Mouse (Mus musculus) natural killer cell, adult 2 months (primary cell): ENCODE data around the gene Sema4d.

Experiments used
- DNase-seq, 2 experiments: peaks; one replicate each; pipeline ENCODE4 v3.0.0; 2022; ENCODE audit warnings: low spot score in 2 of 2

The Sema4d gene

DNA sequence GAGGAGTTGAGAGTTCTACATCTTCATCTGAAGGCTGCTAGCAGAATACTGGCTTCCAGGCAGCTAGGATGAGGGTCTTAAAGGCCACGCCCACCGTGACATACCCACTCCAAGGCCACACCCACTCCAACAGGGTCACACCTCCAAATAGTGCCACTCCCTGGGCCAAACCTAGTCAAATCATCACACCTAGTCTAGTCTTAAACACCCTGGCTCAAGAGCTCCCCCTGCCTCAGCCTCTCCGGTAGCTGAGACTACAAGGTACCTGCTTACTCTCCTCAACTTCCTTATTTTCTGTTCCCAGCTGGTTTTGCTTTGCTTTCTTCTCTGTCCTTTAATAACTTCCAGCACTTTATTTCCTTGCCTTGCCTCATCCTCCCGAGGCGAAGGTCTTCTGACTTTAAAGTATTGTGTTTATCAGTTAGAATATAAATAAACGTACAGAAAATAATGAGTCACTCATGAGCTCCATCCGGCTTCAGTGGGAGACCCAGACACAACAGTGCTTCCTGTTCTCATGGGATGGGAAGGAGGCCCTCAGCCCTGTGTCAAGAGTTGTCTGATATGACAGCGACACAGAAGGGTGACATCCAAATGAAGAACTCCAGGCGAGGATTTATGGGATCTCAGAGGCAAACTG lies 22.4 kb upstream of the Sema4d start:
- DNase-seq, result peak; percentile 73 to 87

DNA sequence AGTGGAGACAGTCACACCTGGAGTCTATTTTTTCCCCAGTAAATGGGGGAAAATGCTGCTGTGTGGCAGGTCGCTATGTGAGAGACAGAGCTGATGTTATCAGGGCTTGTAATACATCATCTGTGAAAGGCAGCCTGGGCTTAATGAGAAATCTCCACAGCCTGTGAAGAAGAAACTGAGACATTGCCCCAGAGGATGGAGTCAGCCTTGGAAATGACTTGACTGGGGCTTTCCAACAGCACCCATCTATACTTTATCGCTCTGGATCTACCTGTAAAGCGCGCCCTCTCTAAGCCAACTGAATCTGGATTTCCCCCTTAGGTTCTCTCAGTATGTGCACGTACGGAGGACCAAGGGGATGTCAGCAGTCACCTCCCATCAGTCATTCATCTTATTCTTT lies 21.1 kb upstream of the Sema4d start:
- DNase-seq, result peak in 1 of 2 experiments; percentile 16

- peak; percentile 87 to 88 for DNase-seq
Measured at GRCm38 (mm10) chr13:51813621-51814615, 20.4 kb upstream of the Sema4d start.

- no peak for DNase-seq
Measured at GRCm38 (mm10) chr13:51808141-51808540, 14.6 kb upstream of the Sema4d start.

DNA sequence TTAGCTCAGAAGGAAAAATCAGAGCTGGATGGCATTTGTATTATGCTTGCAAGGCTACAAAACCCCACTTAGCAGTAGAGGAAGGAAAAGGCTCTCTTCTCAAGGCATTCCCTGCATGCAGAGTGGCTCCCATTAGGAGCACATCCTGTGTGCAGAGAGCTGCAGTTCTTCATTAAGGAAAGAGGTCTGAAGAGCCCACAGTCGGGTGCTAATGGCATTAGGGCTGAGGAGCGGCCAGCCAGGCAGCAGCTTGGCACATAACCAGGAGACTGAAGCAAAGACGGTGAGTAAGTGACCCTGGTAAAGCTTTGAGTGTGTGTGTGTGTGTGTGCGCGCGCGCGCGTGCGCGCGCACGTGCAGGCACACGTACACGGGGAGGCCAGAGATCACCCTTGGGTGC lies 12.7 kb upstream of the Sema4d start:
- DNase-seq, result no peak

DNA sequence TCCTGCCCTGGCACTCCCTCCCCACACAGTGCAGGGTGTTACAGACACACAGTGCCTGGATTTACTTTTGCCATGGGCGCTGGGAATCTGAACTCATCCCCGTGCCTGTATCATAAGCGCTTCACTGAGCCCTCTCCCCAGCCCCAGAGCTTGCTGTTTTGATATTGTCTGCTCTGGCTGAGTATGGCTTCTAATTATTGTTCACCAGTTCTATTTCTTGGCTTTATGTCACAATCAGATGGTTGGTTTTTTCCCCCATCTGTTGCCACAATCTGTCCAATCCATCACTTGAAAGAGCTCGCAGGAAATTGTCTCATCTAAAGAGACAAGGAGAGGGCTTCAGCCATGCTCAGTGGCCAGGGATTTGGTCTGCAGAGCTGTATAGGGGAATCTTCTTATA lies 12.1 kb upstream of the Sema4d start:
- no peak for DNase-seq

DNA sequence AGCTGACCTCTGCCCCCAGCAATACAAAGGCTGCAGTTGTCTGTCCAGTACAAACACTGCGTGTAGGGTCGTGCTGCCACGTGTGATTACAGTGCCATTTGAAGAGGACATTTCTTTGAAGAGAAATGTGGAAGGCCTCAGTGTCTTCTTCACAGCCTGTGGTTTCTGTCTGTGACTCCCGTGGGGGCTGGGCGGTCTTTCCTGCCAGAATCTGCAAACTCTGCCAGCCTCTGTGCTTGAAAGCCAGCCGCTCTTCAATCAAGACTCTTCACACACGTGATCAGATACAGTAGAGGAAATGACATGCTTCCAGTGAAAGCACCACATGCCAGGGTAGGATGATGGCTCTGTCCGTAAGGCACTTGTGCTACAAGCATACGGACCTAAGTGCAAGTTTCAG lies 7.4 kb upstream of the Sema4d start:
- peak; percentile 78 to 84 for DNase-seq

- DNase-seq, result peak; percentile 43 to 53
Measured at GRCm38 (mm10) chr13:51799735-51800522, 6.4 kb upstream of the Sema4d start.

GRCm38 (mm10) chr13:51797899-51798746 lies 4.6 kb upstream of the Sema4d start:
- DNase-seq, result peak; percentile 67 to 75

DNA sequence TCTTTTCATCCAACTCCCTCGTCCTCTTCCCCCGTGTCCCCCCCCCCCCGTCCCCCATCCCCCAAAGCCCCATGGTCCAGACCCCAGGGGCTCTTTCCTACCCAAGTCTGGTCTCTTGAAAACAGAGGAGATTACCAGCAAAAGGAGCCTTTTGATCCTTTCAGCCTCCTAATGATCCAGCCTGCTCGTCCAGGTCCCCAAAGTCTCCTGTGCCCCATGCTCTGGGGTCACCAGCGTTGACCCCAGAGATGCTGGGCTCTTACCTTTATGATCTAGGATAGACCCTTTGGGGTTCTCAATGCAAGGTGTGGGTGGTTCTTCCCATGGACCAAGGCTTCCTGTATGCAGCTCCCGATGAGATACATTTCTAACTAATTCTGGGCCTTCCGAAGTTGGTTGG lies 401 bp upstream of the Sema4d start:
- no peak for DNase-seq

DNA sequence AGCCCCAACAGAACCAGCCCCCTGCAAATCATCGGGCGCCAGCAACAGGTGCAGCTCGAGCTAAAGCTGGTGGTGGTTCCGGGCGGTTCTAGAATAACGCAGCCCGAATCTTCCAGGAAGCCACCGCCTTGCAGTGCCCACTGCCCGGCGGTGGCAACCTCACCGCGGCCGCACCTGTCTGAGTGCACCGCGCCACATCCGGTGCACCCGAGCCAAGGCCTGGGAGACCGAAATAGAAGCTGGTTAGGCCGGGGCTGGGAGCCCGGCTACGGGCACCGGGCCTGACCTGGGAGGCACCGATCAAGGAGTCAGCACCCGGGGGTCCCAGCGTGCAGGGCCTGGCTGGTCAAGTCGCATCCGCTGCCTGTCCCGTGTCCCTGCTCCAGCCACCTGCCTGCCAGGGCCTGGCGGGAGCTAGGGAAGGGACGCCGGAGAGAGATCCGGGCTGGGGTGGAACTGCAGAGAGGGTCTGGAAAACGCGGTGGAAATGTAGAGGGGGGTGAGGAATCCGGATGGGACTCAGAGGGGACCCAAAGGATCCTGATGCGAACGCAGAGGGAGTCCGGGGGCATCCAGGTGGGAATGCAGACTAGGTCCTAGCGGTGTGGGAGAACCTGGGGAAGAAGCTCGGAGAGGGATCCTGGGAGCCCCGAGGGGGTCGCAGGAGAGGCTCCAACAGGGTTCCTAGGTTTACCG lies 670 bp downstream of the Sema4d start:
- DNase-seq, result peak; percentile 75 to 76

DNA sequence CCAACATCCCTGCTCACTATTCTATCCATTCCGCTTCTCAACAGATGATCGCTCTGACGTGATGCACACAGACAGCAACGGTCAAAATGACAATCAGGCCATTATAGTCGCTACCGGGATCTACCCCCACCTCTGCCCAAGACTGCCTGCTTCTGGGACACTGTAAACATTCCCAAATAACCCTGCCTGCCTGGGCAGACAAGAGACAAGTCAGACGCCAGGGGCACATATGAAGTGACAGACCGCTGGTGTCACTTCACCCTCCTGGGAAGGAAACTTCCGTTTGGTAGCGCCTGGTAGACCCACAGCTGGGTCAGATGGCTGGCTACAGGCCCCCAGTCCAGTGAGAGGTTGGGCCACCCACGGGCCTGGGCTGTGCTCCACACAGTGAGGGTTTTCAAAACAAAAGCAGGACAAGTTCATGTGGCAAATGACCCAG lies 1.4 kb downstream of the Sema4d start:
- DNase-seq, result peak; percentile 54 to 70

DNA sequence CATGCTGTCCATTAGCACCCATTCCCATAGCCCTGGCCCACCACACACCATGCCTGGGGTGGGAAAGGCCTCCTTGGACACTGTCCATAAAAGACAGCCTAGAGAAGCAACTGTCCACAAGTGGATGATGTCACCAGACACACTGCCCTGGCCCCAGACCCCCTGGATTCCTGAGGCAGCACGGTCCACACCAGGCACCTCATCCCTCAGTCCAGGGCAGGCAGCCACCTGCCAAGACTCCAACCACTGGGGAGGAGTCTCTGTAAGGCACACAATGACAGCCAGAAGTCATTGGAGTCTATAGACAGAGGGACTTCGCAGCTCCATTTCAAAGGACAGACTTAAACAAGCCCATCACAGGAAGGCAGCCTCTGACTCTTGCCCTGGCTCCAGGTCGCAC lies 1.9 kb downstream of the Sema4d start:
- no peak for DNase-seq

GRCm38 (mm10) chr13:51790793-51791192 lies 2.8 kb downstream of the Sema4d start:
- peak in 1 of 2 experiments; percentile 23 for DNase-seq

DNA sequence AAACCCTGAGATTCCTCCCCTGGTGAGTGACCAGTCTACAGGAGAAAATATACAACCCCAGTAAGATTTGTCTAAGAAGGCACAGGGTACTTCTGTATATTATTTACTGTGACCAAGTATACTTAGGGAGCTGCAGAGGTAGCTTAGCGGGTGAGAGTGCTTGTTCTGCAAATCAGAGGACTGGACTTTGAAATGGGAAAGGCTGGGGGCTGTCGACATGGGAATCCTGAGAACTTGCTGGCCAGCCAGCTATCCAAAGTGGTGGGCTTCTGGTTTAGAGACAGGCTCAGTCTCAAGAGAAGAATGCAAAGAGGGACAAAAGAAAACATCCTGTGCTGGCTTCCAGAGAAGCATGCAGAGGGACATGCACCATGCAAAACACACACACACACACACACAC lies 5.7 kb downstream of the Sema4d start:
- DNase-seq, result no peak

DNA sequence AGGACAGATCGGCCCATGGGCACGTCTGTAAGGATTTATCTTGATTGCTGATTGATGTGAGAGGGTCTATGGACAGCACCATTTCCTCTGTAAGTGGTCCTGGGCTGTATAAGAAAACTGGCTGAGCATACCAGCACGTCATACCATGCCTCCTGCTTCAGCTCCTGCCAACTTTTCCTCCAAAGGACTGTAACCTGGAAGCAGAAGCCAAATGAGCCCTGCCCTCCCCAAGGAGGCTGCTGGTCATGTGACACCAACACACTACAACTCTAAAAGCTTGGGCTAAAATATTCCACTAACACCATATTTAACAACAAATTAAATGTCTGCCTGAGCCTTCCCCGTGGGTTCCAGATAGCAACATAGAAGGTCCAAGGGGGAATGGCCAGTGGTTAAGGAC lies 6.9 kb downstream of the Sema4d start:
- no peak for DNase-seq

- no peak for DNase-seq
Measured at GRCm38 (mm10) chr13:51784476-51784875, 9.1 kb downstream of the Sema4d start.

- no peak for DNase-seq
Measured at GRCm38 (mm10) chr13:51783857-51784256, 9.7 kb downstream of the Sema4d start.

DNA sequence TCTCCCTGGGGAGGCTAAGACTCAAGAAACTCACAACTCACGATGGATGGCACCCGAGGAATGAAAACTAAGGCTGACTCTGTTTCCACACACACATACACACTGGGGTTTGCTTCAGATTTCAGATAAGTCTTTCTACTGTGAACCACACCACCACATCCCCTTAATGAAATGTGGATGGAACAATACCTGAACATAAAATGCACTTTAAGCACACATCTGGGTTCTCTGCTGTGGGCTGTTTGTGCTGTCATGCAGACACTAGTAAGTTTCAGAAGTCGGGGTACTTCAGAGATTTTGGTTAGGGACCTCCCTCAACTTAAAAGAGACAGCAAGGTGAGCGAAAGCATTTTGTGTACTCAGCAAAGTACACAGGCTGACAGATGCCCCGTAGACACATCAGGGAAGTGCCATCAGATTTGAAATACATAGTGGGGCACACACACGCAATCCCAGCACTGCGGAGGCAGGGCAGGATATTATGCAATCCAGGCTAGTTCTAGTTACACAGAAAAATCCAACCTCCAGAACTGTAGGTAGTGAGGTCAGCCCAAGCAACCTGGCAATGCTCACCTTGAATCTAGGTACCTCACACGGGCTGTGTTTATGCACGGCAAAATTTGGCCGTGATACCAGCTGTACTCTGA lies 12.9 kb downstream of the Sema4d start:
- no peak for DNase-seq
